Mouse (Mus musculus): ENCODE data around the gene Otog. TPM values are rescaled to one million over a fixed set of nuclear protein-coding genes. Genes with fewer than 3 reads are reported as not detected.

Otog gene
- polyA plus RNA-seq (2017; shearing (Covaris generic)) = not detected

GRCm38 (mm10) chr7:46240696-46241095 is at the start of gene Otog:
TSS of gene Otog (plus strand) at chr7:46240987.
- no peak for ATAC-seq

DNA sequence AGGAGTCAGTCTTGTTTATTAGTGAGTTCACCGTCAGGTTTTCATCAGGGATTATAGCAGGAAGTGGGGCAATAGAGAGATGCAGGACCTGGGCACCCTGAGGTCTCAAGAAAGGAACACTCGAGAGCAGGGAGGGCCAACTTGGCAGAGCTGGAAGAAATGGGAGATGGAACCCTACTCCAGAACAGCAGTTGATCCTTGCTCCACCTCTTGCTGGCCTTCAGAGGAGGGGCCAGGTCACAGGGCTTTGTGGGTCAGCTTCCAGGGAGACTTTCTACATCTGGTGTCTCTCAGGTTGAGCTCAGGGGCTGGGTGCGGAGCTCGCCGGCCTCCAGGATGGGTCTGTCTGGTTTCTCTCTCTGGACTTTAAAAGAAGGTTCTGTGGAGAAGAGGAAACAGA is 45.4 kb upstream of the Otog start:
- ATAC-seq = no peak

GRCm38 (mm10) chr7:46200021-46200420 is 40.8 kb upstream of the Otog start:
- no peak for ATAC-seq

DNA sequence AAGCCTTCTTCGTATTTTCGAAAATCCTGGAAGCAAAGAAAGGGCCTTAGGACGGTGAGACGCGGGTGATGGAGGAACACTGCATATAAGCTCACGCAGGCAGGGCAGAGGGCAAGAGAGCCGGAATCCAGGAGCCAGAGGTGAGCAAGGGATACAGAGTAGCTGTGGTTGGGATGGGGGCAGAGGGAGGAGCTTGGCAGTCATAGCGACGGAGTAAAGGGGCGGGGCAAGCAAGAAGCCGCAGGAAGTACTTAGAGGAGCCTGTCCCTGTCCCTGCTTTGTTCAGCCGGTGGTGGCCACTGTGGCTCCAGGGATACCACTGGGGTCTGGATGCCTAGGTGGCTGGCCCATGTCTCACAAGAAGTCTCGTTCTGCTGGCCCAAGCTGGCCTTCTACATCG is 39.1 kb upstream of the Otog start:
- no peak for ATAC-seq

- ATAC-seq = no peak
Measured at GRCm38 (mm10) chr7:46204046-46204471, 36.7 kb upstream of the Otog start.

DNA sequence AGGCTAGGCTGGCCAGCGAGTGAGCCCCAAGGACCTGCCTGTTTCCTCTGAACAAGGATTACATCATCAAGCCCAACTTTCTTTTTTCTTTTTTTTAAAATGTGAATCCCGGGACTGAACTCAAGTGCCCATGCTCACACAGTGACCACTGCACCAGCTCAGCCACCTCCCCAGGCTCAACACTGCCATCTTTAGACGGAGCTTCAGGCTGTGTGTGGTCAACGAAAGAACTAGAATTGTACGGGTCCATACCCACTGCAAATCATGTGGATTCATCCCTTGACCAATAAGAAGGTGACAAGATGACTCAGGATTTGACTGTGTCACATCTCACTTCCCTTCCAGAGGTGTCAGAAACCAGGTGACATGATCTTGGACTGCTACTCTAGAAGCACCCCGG is 36.0 kb upstream of the Otog start:
- no peak for ATAC-seq

DNA sequence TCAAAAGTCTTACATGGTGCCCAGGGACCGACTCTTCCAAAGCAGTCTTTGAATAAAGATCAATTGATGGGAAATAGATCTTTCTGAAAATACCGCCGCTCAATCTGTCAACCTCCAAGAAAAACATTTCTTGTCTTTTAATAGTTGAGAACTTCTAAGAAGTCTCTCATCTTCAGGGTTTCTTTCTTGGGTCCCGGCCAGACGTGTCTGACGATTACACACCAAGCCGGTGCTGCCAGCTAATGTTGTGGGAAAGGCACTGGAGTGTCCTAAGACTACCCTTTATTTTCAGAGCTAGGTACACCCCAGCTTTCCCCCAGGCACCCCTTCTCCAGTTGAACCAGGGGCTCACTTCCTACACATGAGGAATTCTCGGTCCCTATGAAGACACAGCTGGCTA is 32.7 kb upstream of the Otog start:
- no peak for ATAC-seq

DNA sequence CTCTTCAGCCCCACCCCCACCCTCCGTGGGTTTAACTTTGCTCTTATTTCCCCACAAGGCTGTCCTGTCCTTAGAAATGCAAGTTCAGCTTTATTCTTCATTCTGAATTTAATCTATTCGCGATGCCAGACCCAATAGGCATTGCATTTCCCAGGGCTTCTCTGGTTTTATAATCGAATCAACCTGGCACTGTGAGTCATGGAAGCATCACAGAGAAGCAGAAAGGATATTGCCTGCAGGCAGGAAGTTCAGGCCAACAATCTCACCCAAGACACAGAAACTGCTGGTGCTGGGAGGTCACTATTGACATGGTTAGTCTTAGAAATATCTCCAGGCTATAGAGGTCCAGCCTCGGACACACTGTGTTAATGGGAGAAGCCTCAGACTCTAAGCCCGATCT is 30.5 kb upstream of the Otog start:
- ATAC-seq = no peak

DNA sequence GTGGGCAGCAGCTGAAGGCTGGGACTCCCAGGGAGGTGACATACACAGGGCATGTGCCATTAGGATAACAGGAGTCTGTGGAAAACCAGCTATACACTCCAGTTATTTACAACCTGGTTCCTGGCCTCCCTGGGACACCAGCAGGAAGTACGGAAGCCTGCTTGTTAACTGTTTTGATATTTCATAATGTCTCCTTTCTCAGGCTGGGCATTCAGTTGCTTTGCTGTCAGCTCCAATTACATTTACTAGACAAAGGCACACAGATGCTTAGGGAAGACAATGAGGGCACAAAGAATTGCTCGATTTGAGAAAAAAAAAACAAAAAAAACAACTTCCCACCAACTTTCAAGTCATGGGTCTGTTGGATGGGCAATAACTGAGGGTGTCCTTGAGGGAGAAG is 24.3 kb upstream of the Otog start:
- ATAC-seq = no peak

DNA sequence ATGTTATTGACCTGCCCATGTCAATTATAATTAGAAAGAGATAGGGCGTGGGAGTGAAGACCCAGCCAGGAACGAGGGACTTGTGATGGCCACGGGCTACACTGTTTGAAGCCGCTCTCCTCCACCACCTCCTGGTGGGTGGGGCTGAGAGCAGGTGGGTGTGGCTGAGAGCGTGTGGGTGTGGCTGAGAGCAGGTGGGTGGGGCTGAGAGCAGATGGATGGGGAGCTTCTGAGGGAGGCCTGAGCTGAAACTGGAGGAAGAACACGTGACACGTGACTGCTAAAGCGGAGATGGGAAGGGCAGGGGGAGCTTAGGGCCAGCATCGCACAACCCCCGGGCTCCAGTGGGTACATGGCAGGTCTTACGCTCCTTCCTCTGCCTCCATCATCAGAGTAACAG is 22.4 kb upstream of the Otog start:
- no peak for ATAC-seq

DNA sequence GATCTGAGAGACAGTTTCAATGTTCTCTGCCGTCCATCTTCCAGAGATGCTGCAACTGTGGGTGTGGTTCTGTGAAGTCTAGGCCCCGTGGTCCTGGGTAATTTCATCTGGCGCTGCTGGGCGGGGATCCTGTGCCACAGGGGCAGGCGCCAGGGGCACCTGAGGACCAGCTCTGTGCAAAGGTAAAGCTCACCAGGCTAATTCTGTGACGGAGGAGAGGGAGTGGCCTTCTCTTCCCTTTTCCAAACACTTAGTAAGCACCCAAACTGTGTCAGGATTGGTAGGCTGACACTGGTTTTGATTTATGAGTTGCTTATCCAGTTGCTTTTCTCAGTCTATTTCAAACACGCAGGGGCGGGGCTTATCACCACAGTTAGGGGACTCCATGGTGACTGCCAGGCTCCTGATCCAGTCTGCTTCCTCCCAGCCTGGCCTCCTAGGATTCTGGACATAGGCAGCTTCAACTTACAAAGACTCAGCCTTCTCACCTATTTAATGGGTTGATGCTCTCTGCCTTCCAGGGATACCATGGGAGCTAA is 20.1 kb upstream of the Otog start:
- no peak for ATAC-seq

DNA sequence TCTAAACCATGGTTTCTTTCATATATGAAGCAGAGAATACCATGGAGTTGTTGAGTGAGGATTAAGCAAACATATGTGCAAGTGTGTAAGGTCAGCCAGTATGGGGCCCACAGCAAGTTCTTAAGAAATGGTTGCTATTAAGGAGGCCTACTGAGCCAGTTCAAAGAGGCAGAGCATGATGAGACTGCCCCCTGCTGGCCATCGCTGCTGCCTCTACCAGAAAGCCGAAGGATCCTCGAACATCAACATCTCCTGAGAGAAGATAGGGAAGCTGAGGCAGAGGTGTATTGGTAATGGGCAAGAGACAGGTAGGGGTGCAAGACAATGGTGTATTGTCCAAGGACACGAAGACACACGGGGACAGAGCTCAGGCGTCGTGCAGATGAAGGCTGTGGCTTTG is 14.5 kb upstream of the Otog start:
- no peak for ATAC-seq

DNA sequence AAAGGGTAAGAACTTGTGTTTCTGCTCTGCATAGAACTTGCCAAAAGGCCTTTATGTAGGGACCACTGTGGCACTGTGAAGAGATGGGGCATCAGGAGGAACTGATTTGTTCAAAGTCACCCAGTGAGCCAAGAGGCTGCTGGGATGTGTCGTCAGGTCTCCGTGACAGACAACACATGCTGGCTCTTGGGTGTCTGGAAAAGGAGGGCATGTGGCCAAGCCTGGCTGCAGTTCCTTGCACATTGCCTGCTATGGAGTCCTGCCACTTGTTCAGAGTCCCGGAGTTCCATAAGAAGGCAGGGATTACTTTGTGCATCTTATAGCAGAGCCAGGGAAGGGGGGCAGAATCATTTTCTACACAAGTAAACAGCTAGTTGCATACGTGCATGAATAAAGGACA is 13.9 kb upstream of the Otog start:
- ATAC-seq = no peak

GRCm38 (mm10) chr7:46235948-46236347 is 4.8 kb upstream of the Otog start:
- ATAC-seq = no peak

DNA sequence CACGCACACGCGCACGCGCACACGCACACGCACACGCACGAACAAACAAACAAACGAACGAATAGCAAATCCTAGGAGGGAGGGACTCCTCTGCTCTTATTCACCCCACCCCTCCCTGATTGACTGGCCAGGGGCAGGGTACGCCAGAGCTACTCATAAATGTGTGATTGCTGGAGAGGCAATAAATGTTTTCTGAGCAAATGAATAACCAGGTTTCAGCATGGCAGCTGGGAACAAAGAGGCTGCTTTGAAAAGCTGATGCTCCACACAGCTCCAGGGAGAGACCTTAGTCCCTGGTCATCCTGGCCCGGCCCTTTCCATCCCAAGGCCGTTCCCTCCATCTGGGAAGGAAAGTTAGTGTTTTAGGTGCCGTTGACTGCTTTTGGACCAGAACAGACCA is 4.4 kb upstream of the Otog start:
- no peak for ATAC-seq

- ATAC-seq = no peak
Measured at GRCm38 (mm10) chr7:46237192-46237591, 3.6 kb upstream of the Otog start.

- ATAC-seq = no peak
Measured at GRCm38 (mm10) chr7:46238346-46238745, 2.4 kb upstream of the Otog start, which contains the start of gene Ush1c. TSS of gene Ush1c (minus strand) at chr7:46238503.

DNA sequence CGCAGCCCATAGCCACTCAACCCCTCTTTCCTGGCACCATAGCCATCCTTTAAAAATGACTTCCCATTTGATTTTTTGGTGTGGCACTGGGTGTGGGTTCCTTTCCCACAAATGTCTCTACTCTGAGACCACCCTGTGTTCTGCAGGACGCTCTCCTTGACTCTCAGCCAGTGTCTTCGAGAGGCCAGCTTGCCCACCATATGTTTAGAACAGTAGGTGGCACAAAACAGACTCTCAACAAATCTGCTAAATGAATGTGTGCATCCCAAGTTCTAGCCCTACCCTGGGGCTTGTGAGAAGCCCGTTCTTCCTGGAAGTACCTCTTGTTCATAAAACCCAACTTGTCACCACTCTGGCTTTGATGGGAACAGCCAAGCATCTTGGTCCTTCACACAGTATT is 696 bp upstream of the Otog start:
- ATAC-seq = no peak

DNA sequence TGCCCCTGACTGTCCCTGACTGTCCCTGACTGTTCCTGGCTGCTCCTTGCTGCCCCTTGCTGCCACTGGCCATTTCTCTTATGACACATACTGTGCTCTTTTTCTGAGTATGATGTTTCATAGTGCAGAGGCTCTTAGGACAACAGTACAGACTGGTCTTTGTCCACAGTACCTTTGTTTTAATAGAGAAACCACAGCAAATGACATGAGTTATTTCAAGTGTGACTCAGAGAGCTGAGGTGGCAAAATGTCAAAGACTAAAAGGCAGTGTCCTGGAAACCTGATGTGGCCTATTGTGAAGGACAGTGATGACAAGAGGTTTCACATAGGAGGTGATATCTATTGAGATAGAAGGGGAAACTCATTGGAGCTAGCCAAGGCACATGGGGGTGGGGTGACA is 6.1 kb downstream of the Otog start:
- ATAC-seq = no peak

GRCm38 (mm10) chr7:46247606-46248005 is 6.8 kb downstream of the Otog start:
- ATAC-seq = no peak

- ATAC-seq = no peak
Measured at GRCm38 (mm10) chr7:46251841-46252240, 11.1 kb downstream of the Otog start.

DNA sequence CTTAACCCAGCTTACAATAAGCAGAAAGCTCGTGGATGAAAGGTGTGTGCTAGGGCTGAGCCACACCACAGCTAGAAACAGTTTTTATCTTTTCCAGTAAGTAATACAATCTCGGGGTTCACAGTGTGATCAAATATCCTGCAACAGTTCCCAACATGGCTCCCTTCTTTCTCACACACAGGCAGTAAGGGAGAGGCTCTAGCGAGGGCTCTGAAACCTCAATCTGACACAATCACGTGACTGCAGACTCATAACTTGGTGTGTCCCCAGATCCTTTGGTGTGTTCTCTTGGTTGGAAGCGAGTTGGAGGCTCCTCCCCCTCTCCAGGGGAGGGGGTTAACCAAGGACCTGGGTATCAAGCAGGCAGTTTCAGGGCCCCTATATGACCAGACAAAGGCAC is 35.4 kb downstream of the Otog start:
- ATAC-seq = no peak

- ATAC-seq = no peak
Measured at GRCm38 (mm10) chr7:46279946-46280345, 39.2 kb downstream of the Otog start.

GRCm38 (mm10) chr7:46280896-46281295 is 40.1 kb downstream of the Otog start:
- no peak for ATAC-seq

DNA sequence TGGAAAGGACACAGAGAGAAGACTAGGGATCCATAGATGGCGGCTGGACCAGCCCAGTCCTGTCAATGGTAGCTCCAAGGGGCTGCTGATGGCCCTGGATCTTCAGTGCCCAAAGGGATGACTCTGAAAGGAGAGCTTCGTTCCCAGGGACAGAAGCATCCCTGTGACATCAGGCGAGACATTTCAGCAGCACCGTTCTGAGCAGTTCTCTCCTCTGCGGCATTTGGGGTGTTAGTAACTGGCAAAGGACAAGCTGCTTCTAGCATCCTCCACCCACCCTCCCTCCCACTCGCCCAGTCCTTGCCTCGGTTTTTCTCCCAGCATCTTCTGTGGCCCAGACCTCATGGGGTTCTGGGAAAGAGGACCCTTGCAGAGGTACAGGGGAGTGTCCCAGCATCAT is 41.5 kb downstream of the Otog start:
- no peak for ATAC-seq

DNA sequence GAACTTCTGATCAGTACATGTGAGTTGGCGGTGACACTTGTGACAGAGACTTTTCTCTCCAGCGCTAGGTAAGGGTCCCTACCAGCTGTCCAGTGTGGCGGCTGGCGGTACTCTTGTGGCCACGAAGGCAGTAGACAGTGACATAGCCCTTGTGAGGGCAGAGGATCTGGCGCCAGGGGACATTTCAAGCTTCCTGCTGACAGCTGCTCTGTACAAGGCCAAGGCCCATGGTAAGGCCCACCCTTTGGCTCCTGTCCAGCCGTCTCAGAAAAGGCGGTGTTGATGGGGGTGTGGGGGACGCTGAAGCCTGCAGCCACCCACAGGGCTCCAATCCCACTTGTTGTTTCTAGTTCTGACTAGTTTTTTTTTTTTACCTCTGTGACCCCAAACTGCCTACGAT is 42.9 kb downstream of the Otog start:
- ATAC-seq = no peak
